Mouse (Mus musculus): ENCODE measurements around the gene Chst15.
A peak's percentile ranks its signal among the peaks of the same experiment; 100 is the strongest.

Gene Chst15

GRCm38 (mm10) chr7:132226379-132227074 lies 90.5 kb downstream of the Chst15 start:
- peak; percentile 93 to 95 for DNase-seq (ENCODE audit: low spot score in 2 of 2)

GRCm38 (mm10) chr7:132223452-132224141 lies 93.4 kb downstream of the Chst15 start:
- DNase-seq (ENCODE audit: low spot score in 2 of 2): no peak

- DNase-seq (ENCODE audit: low spot score in 2 of 2): no peak
Observed at GRCm38 (mm10) chr7:132214031-132214430, 103.0 kb downstream of the Chst15 start.

GRCm38 (mm10) chr7:132213460-132213859 lies 103.6 kb downstream of the Chst15 start:
- peak; percentile 89 for DNase-seq (ENCODE audit: low spot score in 2 of 2)

- no peak for DNase-seq (ENCODE audit: low spot score in 2 of 2)
Observed at GRCm38 (mm10) chr7:132211920-132212701, 104.9 kb downstream of the Chst15 start.

- DNase-seq (ENCODE audit: low spot score in 2 of 2): no peak
Observed at GRCm38 (mm10) chr7:132210616-132211015, 106.4 kb downstream of the Chst15 start.

- peak; percentile 56 to 68 for DNase-seq (ENCODE audit: low spot score in 2 of 2)
Observed at GRCm38 (mm10) chr7:132208946-132209651, 107.9 kb downstream of the Chst15 start.

GRCm38 (mm10) chr7:132204073-132204612 lies 112.9 kb downstream of the Chst15 start:
- DNase-seq (ENCODE audit: low spot score in 2 of 2): no peak

- DNase-seq (ENCODE audit: low spot score in 2 of 2): no peak
Observed at GRCm38 (mm10) chr7:132199686-132200085, 117.3 kb downstream of the Chst15 start.

GRCm38 (mm10) chr7:132198806-132199205 lies 118.2 kb downstream of the Chst15 start:
- no peak for DNase-seq (ENCODE audit: low spot score in 2 of 2)

- no peak for DNase-seq (ENCODE audit: low spot score in 2 of 2)
Observed at GRCm38 (mm10) chr7:132197817-132198475, 119.1 kb downstream of the Chst15 start.

GRCm38 (mm10) chr7:132196581-132196980 lies 120.4 kb downstream of the Chst15 start:
- no peak for DNase-seq (ENCODE audit: low spot score in 2 of 2)

GRCm38 (mm10) chr7:132193606-132194005 lies 123.4 kb downstream of the Chst15 start:
- DNase-seq (ENCODE audit: low spot score in 2 of 2): no peak

GRCm38 (mm10) chr7:132187456-132187855 lies 129.6 kb downstream of the Chst15 start:
- no peak for DNase-seq (ENCODE audit: low spot score in 2 of 2)

Measured in right cerebral cortex, adult 2 months (tissue).